Mouse (Mus musculus) limb, embryonic 10.5 days (tissue): Measurements from ENCODE around the gene Adamts7. TPM values are rescaled to one million over a fixed set of nuclear protein-coding genes. Genes with fewer than 3 reads are reported as not detected.

Experiments used
- DNase-seq: peaks from one replicate; pipeline ENCODE4 v3.0.0-alpha.2; 2017; ENCODE audit warnings: low spot score
- H3K27ac ChIP-seq: fragments of 300-500 bp; sonication (generic); 2 replicates; pipeline ENCODE4 v1.5.1; 2016; ENCODE audit warnings: mild to moderate bottlenecking
- H3K27me3 ChIP-seq: fragments of 300-500 bp; sonication (generic); 2 replicates; pipeline ENCODE4 v1.6.1; 2016; ENCODE audit warnings: low read depth, mild to moderate bottlenecking; ENCODE audit not compliant: poor library complexity, severe bottlenecking
- H3K36me3 ChIP-seq: fragments of 300-500 bp; sonication (generic); 2 replicates; pipeline ENCODE4 v1.6.1; 2016; ENCODE audit warnings: mild to moderate bottlenecking, moderate library complexity
- H3K4me1 ChIP-seq: fragments of 300-500 bp; sonication (generic); 2 replicates; pipeline ENCODE4 v1.6.1; 2016
- H3K4me3 ChIP-seq: fragments of 300-500 bp; sonication (generic); 2 replicates; pipeline ENCODE4 v1.5.1; 2016; ENCODE audit warnings: mild to moderate bottlenecking, moderate library complexity
- H3K9me3 ChIP-seq: fragments of 300-500 bp; sonication (generic); replicated peaks from 2 replicates; pipeline ENCODE4 v1.6.1; 2016; ENCODE audit warnings: mild to moderate bottlenecking
- WGBS: fragments of 180-500 bp; shearing (Covaris S2); methylation state at CpG from one replicate; pipeline ENCODE4 v1.1.7; 2016; 5-methylcytosine and 5-hydroxymethylcytosine counted together
- polyA plus RNA-seq: library from polyadenylated mRNA; unstranded; fragments of >200 nt; fragmentation: Nextera tagmentation; extraction: Ambion mirVana; gene quantifications from 2 replicates; pipeline ENCODE4 v1.2.1, GENCODE M21; 2016

Gene Adamts7
- polyA plus RNA-seq, 1 experiment from 2014 or later: 15.4 TPM

GRCm38 (mm10) chr9:90236817-90237216, 73.9 kb downstream of the Adamts7 start:
- H3K4me1 ChIP-seq: no peaks in the 10 kb centered on the region
- DNase-seq: no peak
- 94% methylated on average over 5 of the region's 5 CpGs for WGBS
- no peak overlapping the region for H3K27ac ChIP-seq
- H3K27me3 ChIP-seq: no peaks in the 10 kb centered on the region
- H3K9me3 ChIP-seq: no peaks in the 10 kb centered on the region
- no peak overlapping the region for H3K4me3 ChIP-seq
- peaks cover 9% of the 10 kb centered on the region for H3K36me3 ChIP-seq

GRCm38 (mm10) chr9:90237232-90238062, 74.6 kb downstream of the Adamts7 start:
- Histone ChIP-seq H3K4me1 (no peaks in the 10 kb centered on the region), H3K9me3 (no peaks in the 10 kb centered on the region), H3K27ac (no peak overlapping the region), H3K27me3 (no peaks in the 10 kb centered on the region), H3K4me3 (no peak overlapping the region), H3K36me3 (peaks cover 9% of the 10 kb centered on the region)
- WGBS: 81% methylated on average over 9 of the region's 9 CpGs
- no peak for DNase-seq

GRCm38 (mm10) chr9:90240560-90240959, 77.7 kb downstream of the Adamts7 start:
- Histone ChIP-seq H3K4me3 (no peak overlapping the region), H3K27me3 (no peaks in the 10 kb centered on the region), H3K9me3 (no peaks in the 10 kb centered on the region), H3K36me3 (peaks cover 9% of the 10 kb centered on the region), H3K27ac (no peak overlapping the region), H3K4me1 (no peaks in the 10 kb centered on the region)
- WGBS: 87% methylated on average over 4 of the region's 4 CpGs
- DNase-seq: no peak

- H3K9me3 ChIP-seq: no peaks in the 10 kb centered on the region
- H3K4me1 ChIP-seq: no peaks in the 10 kb centered on the region
- no peak overlapping the region for H3K27ac ChIP-seq
- no peak for DNase-seq
- no peak overlapping the region for H3K4me3 ChIP-seq
- H3K27me3 ChIP-seq: no peaks in the 10 kb centered on the region
- 94% methylated on average over 6 of the region's 6 CpGs for WGBS
- peaks cover 9% of the 10 kb centered on the region for H3K36me3 ChIP-seq
Observed at GRCm38 (mm10) chr9:90241041-90241440, 78.2 kb downstream of the Adamts7 start.

- no peaks in the 10 kb centered on the region for H3K27me3 ChIP-seq
- no peak overlapping the region for H3K4me3 ChIP-seq
- WGBS: 74% methylated on average over 7 of the region's 7 CpGs
- no peaks in the 10 kb centered on the region for H3K9me3 ChIP-seq
- H3K36me3 ChIP-seq: peaks cover 9% of the 10 kb centered on the region
- no peak for DNase-seq
- H3K27ac ChIP-seq: no peak overlapping the region
- no peaks in the 10 kb centered on the region for H3K4me1 ChIP-seq
Observed at GRCm38 (mm10) chr9:90241618-90242017, 78.7 kb downstream of the Adamts7 start.

- no peaks in the 10 kb centered on the region for H3K27me3 ChIP-seq
- no peak overlapping the region for H3K27ac ChIP-seq
- peaks cover 14% of the 10 kb centered on the region for H3K36me3 ChIP-seq
- 91% methylated on average over 6 of the region's 6 CpGs for WGBS
- DNase-seq: no peak
- H3K4me1 ChIP-seq: no peaks in the 10 kb centered on the region
- H3K4me3 ChIP-seq: no peak overlapping the region
- no peaks in the 10 kb centered on the region for H3K9me3 ChIP-seq
Observed at GRCm38 (mm10) chr9:90242291-90242690, 79.4 kb downstream of the Adamts7 start.

- WGBS: 88% methylated on average over 7 of the region's 7 CpGs
- Histone ChIP-seq H3K9me3 (no peaks in the 10 kb centered on the region), H3K27me3 (no peaks in the 10 kb centered on the region), H3K27ac (no peak overlapping the region), H3K4me3 (no peak overlapping the region), H3K4me1 (no peaks in the 10 kb centered on the region), H3K36me3 (peaks cover 17% of the 10 kb centered on the region)
- DNase-seq: no peak
Observed at GRCm38 (mm10) chr9:90242855-90243254, 80.0 kb downstream of the Adamts7 start.

- no peak overlapping the region for H3K27ac ChIP-seq
- H3K36me3 ChIP-seq: peaks cover 9% of the 10 kb centered on the region
Observed at GRCm38 (mm10) chr9:90244301-90245151, 81.7 kb downstream of the Adamts7 start.

GRCm38 (mm10) chr9:90245206-90245605, 82.3 kb downstream of the Adamts7 start:
- 93% methylated on average over 6 of the region's 6 CpGs for WGBS
- no peaks in the 10 kb centered on the region for H3K4me1 ChIP-seq
- H3K27me3 ChIP-seq: no peaks in the 10 kb centered on the region

More at GRCm38 (mm10) chr9:90244301-90245151, 81.7 kb downstream of the Adamts7 start:
- 90% methylated on average over 15 of the region's 15 CpGs for WGBS
- Histone ChIP-seq H3K9me3 (no peaks in the 10 kb centered on the region), H3K27me3 (no peaks in the 10 kb centered on the region), H3K4me3 (no peak overlapping the region), H3K4me1 (no peaks in the 10 kb centered on the region)
- no peak for DNase-seq

GRCm38 (mm10) chr9:90245781-90246180, 82.9 kb downstream of the Adamts7 start:
- H3K4me3 ChIP-seq: no peak overlapping the region
- no peak overlapping the region for H3K27ac ChIP-seq
- WGBS: 96% methylated on average over 5 of the region's 5 CpGs
- H3K36me3 ChIP-seq: 0 out of 2 replicates have a peak, but pooled peaks cover 7% of the 10 kb centered on the region
- no peak for DNase-seq
- H3K27me3 ChIP-seq: no peaks in the 10 kb centered on the region
- no peaks in the 10 kb centered on the region for H3K4me1 ChIP-seq
- no peaks in the 10 kb centered on the region for H3K9me3 ChIP-seq

More at GRCm38 (mm10) chr9:90245206-90245605, 82.3 kb downstream of the Adamts7 start:
- DNase-seq: no peak
- H3K4me3 ChIP-seq: no peak overlapping the region
- 0 out of 2 replicates have a peak, but pooled peaks cover 7% of the 10 kb centered on the region for H3K36me3 ChIP-seq
- H3K9me3 ChIP-seq: no peaks in the 10 kb centered on the region
- H3K27ac ChIP-seq: no peak overlapping the region

GRCm38 (mm10) chr9:90247316-90247715, 84.4 kb downstream of the Adamts7 start:
- Histone ChIP-seq H3K27ac (no peak overlapping the region), H3K36me3 (0 out of 2 replicates have a peak, but pooled peaks cover 7% of the 10 kb centered on the region), H3K4me3 (no peak overlapping the region), H3K4me1 (no peaks in the 10 kb centered on the region), H3K27me3 (no peaks in the 10 kb centered on the region), H3K9me3 (no peaks in the 10 kb centered on the region)
- WGBS: 86% methylated on average over 7 of the region's 7 CpGs
- DNase-seq: no peak

GRCm38 (mm10) chr9:90248326-90248725, 85.5 kb downstream of the Adamts7 start:
- Histone ChIP-seq H3K27ac (no peak overlapping the region), H3K36me3 (0 out of 2 replicates have a peak, but pooled peaks cover 7% of the 10 kb centered on the region), H3K27me3 (no peaks in the 10 kb centered on the region), H3K4me3 (no peak overlapping the region), H3K4me1 (no peaks in the 10 kb centered on the region), H3K9me3 (no peaks in the 10 kb centered on the region)
- DNase-seq: no peak
- WGBS: 93% methylated on average over 7 of the region's 7 CpGs

- H3K4me1 ChIP-seq: no peaks in the 10 kb centered on the region
Observed at GRCm38 (mm10) chr9:90249036-90249435, 86.2 kb downstream of the Adamts7 start.

More at GRCm38 (mm10) chr9:90249036-90249435, 86.2 kb downstream of the Adamts7 start:
- 92% methylated on average over 2 of the region's 2 CpGs for WGBS
- no peak for DNase-seq
- Histone ChIP-seq H3K4me3 (no peak overlapping the region), H3K27me3 (no peaks in the 10 kb centered on the region), H3K27ac (no peak overlapping the region), H3K36me3 (0 out of 2 replicates have a peak, but pooled peaks cover 7% of the 10 kb centered on the region), H3K9me3 (no peaks in the 10 kb centered on the region)
